Mouse (Mus musculus): ENCODE data around the gene Acap1.

- no peak for TF ChIP-seq CTCF (IDR thresholded peaks at IDR 0.05; ENCODE audit: control insufficient read depth, insufficient read depth, low read length)
- TF ChIP-seq POLR2A (IDR thresholded peaks at IDR 0.05; ENCODE audit: borderline replicate concordance, control insufficient read depth, low read depth, low read length): no peak
These were observed 19.0 kb upstream of the Acap1 start for GRCm38 (mm10) chr11:69914372-69914764.

All from bone marrow, adult 2 months (tissue).